Mouse (Mus musculus) thymus, adult 2 months (tissue): Measurements from ENCODE around the gene Ckb.

Experiments
- CTCF ChIP-seq: fragments of 200-500 bp; IDR thresholded peaks from 2 replicates; pipeline ENCODE4 v1.5.1; 2012; ENCODE audit warnings: mild to moderate bottlenecking, control low read depth, low read length, moderate library complexity, borderline replicate concordance; ENCODE audit not compliant: control insufficient read depth, poor library complexity, insufficient read depth; ENCODE audit errors: extremely low read depth
- POLR2A ChIP-seq: fragments of 200-500 bp; IDR thresholded peaks from 2 replicates; pipeline ENCODE4 v1.6.1; 2012; ENCODE audit warnings: mild to moderate bottlenecking, low read length, control low read depth, moderate library complexity; ENCODE audit not compliant: control insufficient read depth, poor library complexity, insufficient read depth; ENCODE audit errors: extremely low read depth

- TF ChIP-seq CTCF (no peak), POLR2A (0 out of 2 replicates have a peak, but pooled peaks have one; percentile 7)
These were observed 22.2 kb upstream of the Ckb start for GRCm38 (mm10) chr12:111694271-111694781.
